Mouse (Mus musculus): ENCODE data around the gene Thsd4. TPM values are rescaled to one million over a fixed set of nuclear protein-coding genes. Genes with fewer than 3 reads are reported as not detected.
A peak's percentile ranks its signal among the peaks of the same experiment; 100 is the strongest.

Gene Thsd4
- total RNA-seq, 2 experiments from 2014 or later = 21.7 to 24.1 TPM

- no peak for DNase-seq
Observed at GRCm38 (mm10) chr9:60141081-60141514, 380.7 kb downstream of the Thsd4 start.

DNA sequence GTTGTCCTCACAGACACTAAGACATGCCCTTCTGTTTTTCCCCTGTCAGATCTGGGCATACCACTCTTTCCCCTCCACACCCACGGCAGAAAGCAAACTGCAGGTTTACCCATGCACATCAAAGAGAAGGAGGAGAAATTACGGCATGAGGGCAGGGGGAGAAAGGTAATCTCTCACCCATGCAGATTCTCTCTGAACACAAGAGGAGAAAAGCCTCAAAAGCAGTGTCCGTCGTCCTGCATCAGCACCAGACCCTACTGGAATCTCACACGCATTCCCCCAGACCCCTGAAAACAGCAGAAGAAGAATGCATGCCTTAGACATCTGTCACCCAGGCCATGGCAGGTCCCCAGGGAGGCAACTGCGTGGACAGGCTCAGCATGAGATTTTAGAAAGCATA, 381.4 kb downstream of the Thsd4 start:
- no peak for DNase-seq

DNA sequence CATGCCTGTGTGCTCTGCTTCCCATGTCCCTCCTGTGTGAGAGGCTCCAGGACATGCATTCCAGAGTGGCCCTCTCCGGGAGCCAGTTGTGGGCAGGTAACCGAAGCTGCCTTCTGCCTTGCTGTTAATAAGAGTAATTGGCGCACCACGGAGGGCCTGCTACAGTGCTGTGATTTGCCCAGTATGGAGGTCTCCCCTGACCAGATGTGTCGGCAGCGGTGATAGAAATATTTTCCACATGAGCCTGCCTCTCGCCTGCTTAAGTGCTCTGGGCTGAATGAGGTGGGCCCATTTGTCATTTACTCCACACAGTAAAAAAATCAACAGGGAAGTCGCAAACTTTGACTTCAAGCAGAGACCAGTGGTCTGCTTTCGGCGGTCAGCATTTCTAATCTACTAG, 382.4 kb downstream of the Thsd4 start:
- no peak for DNase-seq

GRCm38 (mm10) chr9:60129235-60129991, 392.4 kb downstream of the Thsd4 start:
- DNase-seq = no peak

DNA sequence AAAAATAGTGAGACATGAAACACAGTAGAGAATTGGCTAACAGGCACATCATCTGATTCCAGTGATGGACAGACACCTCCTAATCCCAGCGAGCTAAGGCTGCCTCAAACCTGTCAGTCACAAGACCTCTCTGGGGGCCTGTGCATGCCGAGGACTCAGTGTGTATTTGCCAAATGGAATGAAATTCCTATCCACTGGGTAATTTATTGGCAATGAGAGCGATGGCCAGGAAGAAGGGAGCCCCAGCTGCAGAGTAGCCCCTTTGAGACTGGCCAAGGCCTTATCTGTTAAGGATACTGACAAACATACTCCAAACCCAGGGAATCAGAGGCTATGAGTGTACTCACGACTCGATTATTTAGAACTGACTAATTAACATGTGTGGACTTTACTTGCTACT, 394.9 kb downstream of the Thsd4 start:
- no peak for DNase-seq

- no peak for DNase-seq
Observed at GRCm38 (mm10) chr9:60124102-60124501, 397.7 kb downstream of the Thsd4 start.

DNA sequence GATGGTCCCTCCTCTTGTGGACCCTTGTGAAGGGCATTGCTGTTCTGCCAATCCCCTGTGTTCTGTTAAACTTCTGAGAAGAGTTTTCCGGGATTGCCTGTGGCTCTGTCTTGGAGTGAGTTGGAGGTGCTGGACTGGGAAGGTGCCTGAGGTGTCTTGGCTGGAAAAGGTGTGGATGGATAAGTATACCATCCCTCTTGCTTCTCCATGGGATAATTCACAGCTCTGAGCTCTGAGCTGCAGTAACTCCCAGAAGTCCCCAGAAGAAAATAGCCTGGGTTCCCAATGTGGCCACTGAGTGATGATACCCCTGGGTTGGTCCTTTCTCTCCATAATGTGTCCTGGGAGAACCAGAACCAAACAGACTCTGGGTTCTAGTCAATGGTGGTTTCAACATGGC, 398.8 kb downstream of the Thsd4 start:
- DNase-seq = no peak

DNA sequence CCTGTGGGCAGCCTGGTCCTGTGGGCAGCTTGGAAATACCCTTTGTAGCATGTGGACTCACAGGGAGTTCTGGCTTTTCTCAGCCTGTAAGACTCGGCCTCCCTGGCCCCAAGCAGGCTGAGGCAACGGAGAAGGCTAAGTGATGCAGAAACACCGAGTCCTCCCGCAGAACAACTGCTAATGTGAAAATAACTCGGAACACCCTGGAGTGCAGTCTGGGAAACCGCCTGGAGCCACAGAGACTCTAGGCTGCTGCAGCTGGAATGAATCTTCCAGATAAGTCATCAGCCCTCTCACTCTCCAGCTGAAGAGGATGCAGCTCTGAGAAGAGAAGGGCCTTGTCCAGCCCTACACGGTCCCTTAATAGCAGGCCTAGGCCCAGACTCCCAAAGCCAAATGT, 402.0 kb downstream of the Thsd4 start:
- DNase-seq = peak; percentile 42

DNA sequence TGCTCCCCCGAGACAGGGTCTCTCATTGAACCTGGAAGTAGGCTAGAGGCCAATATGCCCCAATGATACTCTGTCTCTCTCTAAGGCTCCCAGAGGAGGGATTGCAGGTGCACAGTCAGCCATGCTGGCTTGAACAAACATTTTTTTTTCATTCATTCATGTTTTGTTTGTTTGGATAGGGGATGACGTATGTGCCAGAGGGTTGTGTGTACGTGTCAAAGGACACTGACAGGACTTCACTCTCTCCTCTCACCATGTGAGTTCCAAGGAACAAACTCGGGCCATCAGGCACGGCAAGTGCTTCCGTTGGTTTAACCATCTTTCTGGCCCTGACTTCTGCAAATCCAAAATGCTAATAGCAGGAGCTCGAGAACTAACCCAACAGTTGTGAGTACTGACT, 404.0 kb downstream of the Thsd4 start:
- no peak for DNase-seq

- no peak for DNase-seq
Observed at GRCm38 (mm10) chr9:60115711-60116247, 406.1 kb downstream of the Thsd4 start.

- no peak for DNase-seq
Observed at GRCm38 (mm10) chr9:60115306-60115705, 406.5 kb downstream of the Thsd4 start.

GRCm38 (mm10) chr9:60110200-60110599, 411.6 kb downstream of the Thsd4 start:
- DNase-seq = no peak

DNA sequence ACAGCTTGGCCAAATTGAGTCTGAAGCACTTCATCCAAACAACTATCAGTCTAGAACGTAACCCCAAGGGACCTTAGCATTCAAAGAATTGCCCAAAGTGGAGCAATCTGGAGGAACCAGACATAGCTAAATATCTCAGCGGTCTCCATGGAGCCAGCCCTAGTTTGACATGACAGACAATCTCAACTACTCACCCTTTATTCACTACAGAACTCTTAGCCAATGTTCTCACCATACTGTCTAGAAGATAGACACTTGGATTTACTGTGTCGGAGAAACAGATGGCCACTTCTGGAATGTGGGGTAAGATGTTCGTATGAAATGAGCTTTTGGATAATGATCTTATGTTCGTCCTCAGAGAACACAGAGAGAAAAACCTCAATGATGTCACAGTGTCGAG, 415.2 kb downstream of the Thsd4 start:
- no peak for DNase-seq

DNA sequence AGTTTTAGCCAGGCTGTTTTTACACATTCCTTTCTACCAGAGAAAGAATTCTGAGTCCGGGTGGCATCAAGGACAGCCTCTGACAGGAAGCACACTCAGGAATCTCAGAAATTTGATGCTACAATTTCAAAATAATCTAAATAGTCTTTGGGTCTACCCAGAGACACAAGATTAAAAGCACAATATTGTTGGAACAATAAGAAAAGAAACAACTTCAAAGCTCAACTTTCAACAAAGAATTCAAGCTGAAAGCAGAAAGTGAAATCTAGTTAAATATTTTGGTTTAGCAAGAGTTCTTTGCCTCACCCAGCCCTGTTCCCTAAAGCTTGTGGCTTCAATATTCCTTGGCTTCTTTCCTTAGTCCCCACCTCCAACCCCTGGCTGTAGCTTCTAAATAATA, 415.7 kb downstream of the Thsd4 start:
- no peak for DNase-seq

GRCm38 (mm10) chr9:60094211-60094610, 427.6 kb downstream of the Thsd4 start:
- DNase-seq = no peak

DNA sequence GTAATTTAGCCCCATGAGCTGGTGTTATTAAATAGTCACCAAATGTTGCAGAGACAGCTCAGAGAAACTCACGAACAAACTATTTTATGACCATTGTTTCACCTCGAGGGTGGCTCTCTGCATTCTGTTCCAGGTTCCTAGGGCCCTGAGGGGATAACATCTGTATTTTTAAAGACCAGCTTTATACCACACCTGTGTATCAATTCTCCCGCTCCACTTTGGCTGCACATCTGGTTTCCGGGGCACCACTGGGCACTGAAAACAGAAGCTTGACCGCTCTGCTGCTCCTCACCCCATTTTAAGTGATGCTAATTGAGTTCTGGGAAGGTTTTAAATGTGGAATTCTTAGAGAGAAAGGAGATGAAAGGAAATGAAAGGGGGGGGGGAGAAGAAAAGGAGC, 429.4 kb downstream of the Thsd4 start:
- DNase-seq = no peak

GRCm38 (mm10) chr9:60089441-60089840, 432.4 kb downstream of the Thsd4 start:
- no peak for DNase-seq

GRCm38 (mm10) chr9:60088101-60088500, 433.7 kb downstream of the Thsd4 start:
- peak; percentile 29 for DNase-seq

DNA sequence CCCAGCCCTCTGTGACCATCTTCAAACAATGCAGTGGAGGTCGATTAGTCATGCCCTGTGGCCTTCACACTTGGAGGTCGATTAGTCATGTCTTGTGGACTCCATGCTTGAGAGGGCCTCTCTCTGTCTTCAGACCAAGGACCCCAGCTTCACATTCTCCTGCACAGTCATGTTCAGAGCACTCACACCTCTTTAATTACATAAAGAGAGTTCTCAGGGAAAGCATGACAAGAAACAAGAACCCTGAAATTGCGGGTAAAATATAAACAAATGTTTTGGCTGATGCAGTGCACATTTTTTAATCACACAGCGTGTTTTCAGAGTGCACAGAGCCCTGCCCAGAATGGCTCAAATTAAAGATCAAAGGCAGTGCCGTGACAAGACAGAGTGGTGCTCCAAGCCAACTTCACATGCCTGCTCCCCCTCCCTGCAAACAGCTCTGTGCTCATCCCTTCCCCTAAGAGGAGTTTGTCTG, 439.7 kb downstream of the Thsd4 start:
- no peak for DNase-seq

- DNase-seq = no peak
Observed at GRCm38 (mm10) chr9:60077761-60078160, 444.1 kb downstream of the Thsd4 start.

DNA sequence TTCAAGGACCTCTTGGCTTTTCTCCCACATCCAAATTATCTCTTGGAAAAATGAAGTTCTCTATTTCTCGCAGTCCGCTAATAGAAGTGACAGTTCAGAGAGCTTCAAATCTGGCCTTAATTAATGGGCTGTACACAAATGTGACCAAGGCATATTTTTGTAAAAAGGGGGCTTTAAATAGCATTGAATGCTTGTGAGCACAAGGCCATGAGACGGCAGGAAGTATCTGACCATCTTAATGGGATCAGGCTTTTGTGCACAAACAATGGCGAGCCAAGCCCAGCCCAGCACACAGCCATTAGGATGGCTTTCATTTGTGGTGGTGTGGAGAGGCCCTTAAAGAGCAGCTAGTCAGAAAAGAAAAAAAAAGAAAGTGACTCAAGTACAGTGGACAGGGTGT, 445.4 kb downstream of the Thsd4 start:
- DNase-seq = no peak

DNA sequence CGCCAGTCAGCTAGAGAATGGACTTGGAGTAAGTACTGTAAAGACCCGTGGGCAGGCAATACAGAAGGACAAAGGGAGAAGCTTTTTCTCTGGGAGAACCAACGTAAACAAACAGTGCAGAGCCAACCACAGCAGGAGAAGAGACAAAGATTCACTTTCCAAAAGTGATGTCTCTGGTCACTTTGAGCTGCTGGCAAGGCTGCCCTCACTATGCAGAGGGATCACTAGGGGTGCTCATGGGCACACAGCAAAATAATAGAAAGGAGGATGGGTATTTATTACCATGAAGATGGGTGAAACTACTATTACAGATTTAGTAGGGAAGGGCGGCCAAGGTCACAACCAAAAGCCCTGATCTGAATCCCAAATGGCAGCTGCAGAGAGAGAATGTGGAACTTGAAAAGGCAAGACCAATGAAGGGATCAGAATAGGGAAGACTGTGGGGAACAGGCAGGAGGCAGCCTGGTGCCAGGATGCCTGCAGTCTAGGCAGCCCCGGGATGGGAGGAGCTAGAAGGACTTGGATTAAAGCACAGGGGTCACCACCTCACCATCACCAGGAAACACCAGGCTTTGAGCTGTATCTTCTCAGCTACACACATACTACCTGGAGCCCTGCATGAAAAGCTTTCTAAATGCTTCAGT, 450.1 kb downstream of the Thsd4 start:
- DNase-seq = no peak

- DNase-seq = no peak
Observed at GRCm38 (mm10) chr9:60067241-60067640, 454.6 kb downstream of the Thsd4 start.

- DNase-seq = no peak
Observed at GRCm38 (mm10) chr9:60065184-60065583, 456.7 kb downstream of the Thsd4 start.
